Mouse (Mus musculus): Measurements from ENCODE around the gene Pet100.

GRCm38 (mm10) chr8:3655526-3655925, 34.2 kb downstream of the Pet100 start, which contains the start of gene Retn:
- TF ChIP-seq CTCF (IDR thresholded peaks at IDR 0.05; ENCODE audit: borderline replicate concordance, control insufficient read depth, extremely low read depth, insufficient read depth, low read length, poor library complexity) = no peak
- TF ChIP-seq POLR2A (IDR thresholded peaks at IDR 0.05; ENCODE audit: control insufficient read depth, extremely low read depth, insufficient read depth, low read length, poor library complexity) = no peak

Measured in thymus, adult 2 months (tissue).